ENCODE assay signal across 8 mouse cellular contexts in the genomic region with DNA sequence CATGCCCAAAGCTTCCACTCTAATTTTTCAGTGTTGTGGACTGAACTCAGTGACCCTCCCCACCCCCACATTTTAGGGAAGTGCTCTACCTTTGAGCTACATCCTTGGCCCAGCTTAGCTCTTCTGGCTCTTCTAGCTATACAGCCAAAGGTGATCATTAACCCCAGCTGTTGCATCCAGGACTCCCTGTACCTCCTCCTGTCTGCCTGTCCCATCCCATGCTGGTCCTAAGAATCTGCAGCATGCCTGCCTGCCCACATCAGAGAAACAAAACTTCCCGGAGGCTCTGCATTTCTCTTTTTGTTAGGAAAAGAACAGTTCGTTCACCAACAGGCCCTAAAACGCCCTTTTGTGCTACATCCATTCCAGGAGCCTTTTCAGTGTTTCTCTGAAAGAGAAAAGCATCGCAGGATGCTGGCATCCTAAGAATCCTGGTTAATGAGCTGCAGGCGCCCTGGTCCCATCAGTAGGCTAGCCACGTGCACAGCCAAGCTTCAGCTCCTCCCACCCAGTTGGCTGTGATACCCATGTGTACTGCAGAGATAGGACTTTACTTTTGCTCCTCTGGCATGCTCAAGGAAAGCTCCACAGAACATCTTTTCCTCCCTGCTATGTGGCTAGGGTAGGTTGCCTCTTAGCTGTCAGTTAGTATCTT. TPM values are rescaled to one million over a fixed set of nuclear protein-coding genes. Genes with fewer than 3 reads are reported as not detected.
A peak's percentile ranks its signal among the peaks of the same experiment; 100 is the strongest.
DNase-seq lines count a peak whose midpoint lies in the region; ATAC-seq and TF ChIP-seq lines count a peak whose summit lies in the region.

No protein-coding gene starts in this region.

- H3K9me3 ChIP-seq in lung, embryonic 14.5 days (ENCODE audit: low read depth, low read length), result no peaks in the 10 kb centered on the region

- no peak overlapping the region for H3K4me2 ChIP-seq in lung, embryonic 14.5 days

- no peaks in the 10 kb centered on the region for H3K36me3 ChIP-seq in lung, embryonic 14.5 days (ENCODE audit: insufficient read depth)

- no peaks in the 10 kb centered on the region for H3K27me3 ChIP-seq in lung, embryonic 14.5 days (ENCODE audit: insufficient read depth, low read length)

- 16% methylated on average over 6 of the region's 6 CpGs for WGBS in lung, embryonic 14.5 days

- DNase-seq in lung, embryonic 14.5 days, result peak; percentile 13
- no peak for DNase-seq in lung, postnatal 36 days
- DNase-seq in frontal cortex, postnatal 10 days (ENCODE audit: low spot score in 2 of 2), result peak; percentile 48 to 71
- DNase-seq in layer of hippocampus, postnatal 10 days (ENCODE audit: low spot score in 2 of 2), result peak; percentile 66 to 73
- peak; percentile 54 for DNase-seq in mesoderm, embryonic 11.5 days (ENCODE audit: low read depth, low spot score)
- DNase-seq in adrenal gland, adult 2 months, result no peak
- DNase-seq in adrenal gland, postnatal 36 days, result no peak

- H3K9ac ChIP-seq in lung, embryonic 14.5 days, result no peak overlapping the region

- no peak overlapping the region for H3K27ac ChIP-seq in lung, embryonic 14.5 days (ENCODE audit: low read depth)

- no peak overlapping the region for H3K4me3 ChIP-seq in lung, embryonic 14.5 days (ENCODE audit: low read depth, low read length)

- no peak for ATAC-seq in lung, embryonic 14.5 days (ENCODE audit: insufficient read depth)
- ATAC-seq in granulocyte monocyte progenitor cell, adult 5-6 weeks (replicated peaks; ENCODE audit: poor library complexity, severe bottlenecking), result no peak

- TF ChIP-seq CTCF in lung, embryonic 14.5 days (IDR thresholded peaks at IDR 0.05; ENCODE audit: low read depth), result no peak

- H3K4me1 ChIP-seq in lung, embryonic 14.5 days (ENCODE audit: insufficient read depth), result no peaks in the 10 kb centered on the region

RNA-seq across cellular contexts. Expression of a gene that starts 18.1 kb away (rescaled TPM):
- not detected in 2 replicates for polyA plus RNA-seq in lung, embryonic 14.5 days (2014; fragmentation: Nextera tagmentation; extraction: Ambion mirVana)
- total RNA-seq in layer of hippocampus, postnatal 10 days (2021), result not detected
- total RNA-seq in adrenal gland, adult 2 months (2021), result not detected
- polyA plus RNA-seq in adrenal gland, adult 2 months (2012; rRNA removed), result not detected in 2 replicates
- total RNA-seq in granulocyte monocyte progenitor cell, adult 5-6 weeks (2014; fragmentation: Nextera tagmentation), result not detected in 2 replicates
- total RNA-seq in granulocyte monocyte progenitor cell, adult 5-6 weeks (2017), result not detected in 2 replicates
- total RNA-seq in adrenal gland, postnatal 36 days (2021), result not detected

RNA-seq across cellular contexts. Expression of a gene that starts 20.2 kb away (rescaled TPM):
- polyA plus RNA-seq in lung, embryonic 14.5 days (2014; fragmentation: Nextera tagmentation; extraction: Ambion mirVana), result 10.3 and 12.0 TPM in 2 replicates
- total RNA-seq in layer of hippocampus, postnatal 10 days (2021), result 10 to 100 TPM; 16.0 to 18.0 TPM
- total RNA-seq in adrenal gland, adult 2 months (2021), result 10 to 100 TPM; 17.1 to 18.1 TPM
- polyA plus RNA-seq in adrenal gland, adult 2 months (2012; rRNA removed), result 26.5 and 31.0 TPM in 2 replicates
- total RNA-seq in granulocyte monocyte progenitor cell, adult 5-6 weeks (2014; fragmentation: Nextera tagmentation), result 3.8 and 17.6 TPM in 2 replicates
- 5.1 and 15.6 TPM in 2 replicates for total RNA-seq in granulocyte monocyte progenitor cell, adult 5-6 weeks (2017)
- 10 to 100 TPM; 16.6 to 21.2 TPM for total RNA-seq in adrenal gland, postnatal 36 days (2021)

RNA-seq across cellular contexts. Expression of a gene that starts 33.5 kb away (rescaled TPM):
- polyA plus RNA-seq in lung, embryonic 14.5 days (2014; fragmentation: Nextera tagmentation; extraction: Ambion mirVana), result 2.9 TPM in 2 replicates
- total RNA-seq in layer of hippocampus, postnatal 10 days (2021), result 100 to 1,000 TPM; 758 to 903 TPM
- total RNA-seq in adrenal gland, adult 2 months (2021), result 1 to 10 TPM; 4.1 to 4.7 TPM
- polyA plus RNA-seq in adrenal gland, adult 2 months (2012; rRNA removed), result 1.0 and 1.9 TPM in 2 replicates
- not detected in 2 replicates for total RNA-seq in granulocyte monocyte progenitor cell, adult 5-6 weeks (2014; fragmentation: Nextera tagmentation)
- not detected in 2 replicates for total RNA-seq in granulocyte monocyte progenitor cell, adult 5-6 weeks (2017)
- total RNA-seq in adrenal gland, postnatal 36 days (2021), result 1 to 10 TPM; 4.1 to 5.9 TPM

RNA-seq across cellular contexts. Expression of a gene that starts 53.6 kb away (rescaled TPM):
- polyA plus RNA-seq in lung, embryonic 14.5 days (2014; fragmentation: Nextera tagmentation; extraction: Ambion mirVana), result 12.3 and 15.2 TPM in 2 replicates
- 100 to 1,000 TPM; 187 to 290 TPM for total RNA-seq in layer of hippocampus, postnatal 10 days (2021)
- total RNA-seq in adrenal gland, adult 2 months (2021), result 100 to 1,000 TPM; 158 to 202 TPM
- polyA plus RNA-seq in adrenal gland, adult 2 months (2012; rRNA removed), result 19.3 and 19.6 TPM in 2 replicates
- 0.82 and 4.7 TPM in 2 replicates for total RNA-seq in granulocyte monocyte progenitor cell, adult 5-6 weeks (2014; fragmentation: Nextera tagmentation)
- 3.9 and 8.7 TPM in 2 replicates for total RNA-seq in granulocyte monocyte progenitor cell, adult 5-6 weeks (2017)
- 100 to 1,000 TPM; 138 to 410 TPM for total RNA-seq in adrenal gland, postnatal 36 days (2021)

RNA-seq across cellular contexts. Expression of a gene that starts 60.0 kb away (rescaled TPM):
- 57.4 and 71.3 TPM in 2 replicates for polyA plus RNA-seq in lung, embryonic 14.5 days (2014; fragmentation: Nextera tagmentation; extraction: Ambion mirVana)
- 100 to 1,000 TPM; 223 to 273 TPM for total RNA-seq in layer of hippocampus, postnatal 10 days (2021)
- 100 to 1,000 TPM; 282 to 394 TPM for total RNA-seq in adrenal gland, adult 2 months (2021)
- polyA plus RNA-seq in adrenal gland, adult 2 months (2012; rRNA removed), result 895 and 922 TPM in 2 replicates
- 120 and 175 TPM in 2 replicates for total RNA-seq in granulocyte monocyte progenitor cell, adult 5-6 weeks (2014; fragmentation: Nextera tagmentation)
- 233 and 290 TPM in 2 replicates for total RNA-seq in granulocyte monocyte progenitor cell, adult 5-6 weeks (2017)
- 100 to 1,000 TPM; 298 to 394 TPM for total RNA-seq in adrenal gland, postnatal 36 days (2021)

Comparison
In these comparisons a context has a peak if more than half of its experiments do, and no peak if none do; other contexts are left out.
1. DNase-seq: peak in lung, embryonic 14.5 days (single experiment), frontal cortex, postnatal 10 days (2 of 2), layer of hippocampus, postnatal 10 days (2 of 2) and mesoderm, embryonic 11.5 days (single experiment); none in lung, postnatal 36 days (single experiment), adrenal gland, adult 2 months (single experiment) and adrenal gland, postnatal 36 days (0 of 2).
2. RNA of a gene that starts 33.5 kb away (total RNA-seq): 758 to 903 TPM in layer of hippocampus, postnatal 10 days; 4.1 to 5.9 TPM in adrenal gland, postnatal 36 days, 4.1 to 4.7 TPM in adrenal gland, adult 2 months and not detected in granulocyte monocyte progenitor cell, adult 5-6 weeks; every median in the first group is over 100 times any median in the second.